Mouse (Mus musculus) hindbrain, embryonic 12.5 days (tissue): ENCODE data around the gene Ntng2. TPM values are rescaled to one million over a fixed set of nuclear protein-coding genes. Genes with fewer than 3 reads are reported as not detected.

Source experiments
- ATAC-seq: fragments of 200-750 bp; cut with Nextera tagmentation; 2 replicates; pipeline ENCODE4 v1.8.0; 2017; ENCODE audit warnings: moderate TSS enrichment; ENCODE audit not compliant: low FRiP score
- H3K27ac ChIP-seq: fragments of 300-500 bp; sonication (generic); 2 replicates; pipeline ENCODE4 v1.5.1; 2016; ENCODE audit warnings: mild to moderate bottlenecking
- H3K27me3 ChIP-seq: fragments of 300-500 bp; sonication (generic); 2 replicates; pipeline ENCODE4 v1.6.1; 2016; ENCODE audit warnings: mild to moderate bottlenecking
- H3K36me3 ChIP-seq: fragments of 300-500 bp; sonication (generic); 2 replicates; pipeline ENCODE4 v1.6.1; 2016; ENCODE audit warnings: mild to moderate bottlenecking
- H3K4me1 ChIP-seq: fragments of 300-500 bp; sonication (generic); 2 replicates; pipeline ENCODE4 v1.6.1; 2016
- H3K4me2 ChIP-seq: fragments of 300-500 bp; sonication (generic); replicated peaks from 2 replicates; pipeline ENCODE4 v1.6.1; 2016; ENCODE audit warnings: mild to moderate bottlenecking
- H3K4me3 ChIP-seq: fragments of 300-500 bp; sonication (generic); 2 replicates; pipeline ENCODE4 v1.5.1; 2016; ENCODE audit warnings: mild to moderate bottlenecking
- H3K9ac ChIP-seq: fragments of 300-500 bp; sonication (generic); 2 replicates; pipeline ENCODE4 v1.6.1; 2016; ENCODE audit warnings: mild to moderate bottlenecking, moderate library complexity
- H3K9me3 ChIP-seq: fragments of 300-500 bp; sonication (generic); replicated peaks from 2 replicates; pipeline ENCODE4 v1.6.1; 2016; ENCODE audit warnings: mild to moderate bottlenecking
- WGBS: fragments of 180-500 bp; shearing (Covaris S2); methylation state at CpG from one replicate; pipeline ENCODE4 v1.1.7; 2016; 5-methylcytosine and 5-hydroxymethylcytosine counted together
- polyA plus RNA-seq: library from polyadenylated mRNA; unstranded; fragments of >200 nt; fragmentation: Nextera tagmentation; extraction: Ambion mirVana; gene quantifications from 2 replicates; pipeline ENCODE4 v1.2.1, GENCODE M21; 2016

Gene Ntng2
- 2.6 and 3.1 TPM in 2 replicates for polyA plus RNA-seq

DNA sequence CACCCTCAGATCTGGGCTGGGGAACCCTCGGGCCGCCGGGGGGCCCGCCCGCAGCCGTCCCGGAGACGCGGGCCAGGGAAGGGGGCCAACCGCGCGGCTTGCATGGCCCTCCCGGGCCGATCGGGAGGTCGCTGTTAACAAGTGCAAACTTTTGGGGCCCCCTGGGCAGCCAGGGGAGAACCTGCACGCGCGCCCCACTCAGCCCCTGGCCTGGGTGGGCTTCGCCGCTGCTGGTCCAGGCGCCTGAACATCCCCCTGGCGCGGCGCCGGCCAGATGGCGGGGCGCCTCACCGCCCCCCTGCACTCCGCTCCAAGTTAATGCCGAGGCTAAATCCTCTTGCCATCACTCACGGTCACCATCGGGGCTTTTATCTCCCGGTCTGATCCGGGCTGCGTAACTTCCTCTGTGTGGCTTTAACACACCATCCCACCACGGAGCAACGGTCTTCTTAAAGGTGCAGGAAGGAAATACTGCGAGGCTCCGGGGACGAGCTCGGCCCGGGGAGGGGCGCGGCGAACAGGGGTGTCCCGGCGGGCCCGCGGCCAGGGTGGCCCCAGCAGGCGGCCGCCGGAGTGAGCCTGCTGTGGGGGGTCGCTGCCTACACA, at the start of gene Ntng2:
Gene Ntng2 (minus strand): TSS at position 407 of the 606 bp plus-strand sequence.
- Histone ChIP-seq H3K9me3 (no peaks in the 10 kb centered on the region), H3K4me1 (peaks cover 63% of the 10 kb centered on the region), H3K4me3 (peak within 1 kb of the TSS; percentile 61), H3K27ac (peak within 1 kb of the TSS; percentile 62), H3K27me3 (peaks cover 51% of the 10 kb centered on the region), H3K4me2 (peak within 1 kb of the TSS; percentile 99), H3K36me3 (no peaks in the 10 kb centered on the region), H3K9ac (peak within 1 kb of the TSS; percentile 72)
- WGBS = 1% methylated on average over 48 of the region's 54 CpGs
- peak; percentile 46 for ATAC-seq

- no peak for ATAC-seq
- no peak overlapping the region for H3K9ac ChIP-seq
- no peaks in the 10 kb centered on the region for H3K36me3 ChIP-seq
- no peak overlapping the region for H3K4me3 ChIP-seq
- H3K9me3 ChIP-seq = peaks cover 10% of the 10 kb centered on the region
- H3K4me2 ChIP-seq = no peak overlapping the region
- no peak overlapping the region for H3K27ac ChIP-seq
- no peaks in the 10 kb centered on the region for H3K4me1 ChIP-seq
- H3K27me3 ChIP-seq = no peaks in the 10 kb centered on the region
- WGBS = 69% methylated on average over 3 of the region's 3 CpGs
Observed at GRCm38 (mm10) chr2:29295557-29295956, 42.8 kb upstream of the Ntng2 start.

DNA sequence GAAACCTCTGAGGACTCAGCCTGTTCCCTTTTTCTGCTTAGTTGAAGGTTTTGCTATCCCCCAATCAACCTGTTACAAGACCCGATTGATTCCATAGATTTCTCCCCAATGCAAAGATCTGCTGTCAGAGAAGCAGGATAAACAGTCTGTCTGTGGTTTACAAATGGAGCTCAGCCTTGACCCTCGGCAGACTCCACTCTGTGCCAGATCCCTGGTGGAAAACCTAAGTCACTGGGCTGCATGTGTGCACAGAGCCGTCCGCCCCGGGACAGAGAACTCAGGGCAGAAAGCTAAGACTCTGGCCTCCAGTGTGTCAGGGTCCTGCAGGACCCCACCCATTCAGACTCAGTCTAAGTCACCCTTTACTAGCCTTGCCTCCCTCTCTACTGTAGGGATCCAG, 34.8 kb upstream of the Ntng2 start:
- no peak for ATAC-seq
- Histone ChIP-seq H3K9me3 (no peaks in the 10 kb centered on the region), H3K4me1 (no peaks in the 10 kb centered on the region), H3K4me3 (no peak overlapping the region), H3K36me3 (no peaks in the 10 kb centered on the region), H3K9ac (no peak overlapping the region), H3K27me3 (no peaks in the 10 kb centered on the region), H3K4me2 (no peak overlapping the region), H3K27ac (no peak overlapping the region)
- WGBS = 81% methylated on average over 5 of the region's 5 CpGs

GRCm38 (mm10) chr2:29277703-29278121, 24.9 kb upstream of the Ntng2 start:
- 82% methylated on average over 5 of the region's 5 CpGs for WGBS
- no peak for ATAC-seq
- H3K4me1 ChIP-seq = peaks cover 4% of the 10 kb centered on the region

GRCm38 (mm10) chr2:29271803-29272518, 19.2 kb upstream of the Ntng2 start:
- peak; percentile 74 for ATAC-seq
- H3K27ac ChIP-seq = peak overlapping the region; percentile 60; the same call in 1 of the 2 replicates
- H3K36me3 ChIP-seq = no peaks in the 10 kb centered on the region
- H3K4me2 ChIP-seq = no peak overlapping the region
- no peak overlapping the region for H3K9ac ChIP-seq
- no peak overlapping the region for H3K4me3 ChIP-seq
- peaks cover 22% of the 10 kb centered on the region for H3K4me1 ChIP-seq
- WGBS = 43% methylated on average over 7 of the region's 7 CpGs
- H3K9me3 ChIP-seq = no peaks in the 10 kb centered on the region
- H3K27me3 ChIP-seq = no peaks in the 10 kb centered on the region

More at GRCm38 (mm10) chr2:29277703-29278121, 24.9 kb upstream of the Ntng2 start:
- Histone ChIP-seq H3K27me3 (no peaks in the 10 kb centered on the region), H3K27ac (no peak overlapping the region), H3K36me3 (no peaks in the 10 kb centered on the region), H3K9ac (no peak overlapping the region), H3K4me2 (no peak overlapping the region), H3K9me3 (no peaks in the 10 kb centered on the region), H3K4me3 (no peak overlapping the region)

GRCm38 (mm10) chr2:29271098-29271497, 18.3 kb upstream of the Ntng2 start:
- H3K9ac ChIP-seq = no peak overlapping the region

GRCm38 (mm10) chr2:29266810-29267209, 14.0 kb upstream of the Ntng2 start:
- Histone ChIP-seq H3K4me3 (no peak overlapping the region), H3K9me3 (no peaks in the 10 kb centered on the region), H3K27ac (peak overlapping the region; percentile 52), H3K4me2 (no peak overlapping the region), H3K4me1 (peaks cover 19% of the 10 kb centered on the region), H3K9ac (no peak overlapping the region), H3K27me3 (no peaks in the 10 kb centered on the region), H3K36me3 (no peaks in the 10 kb centered on the region)
- ATAC-seq = 0 out of 2 replicates have a peak, but pooled peaks have one; percentile 43
- 43% methylated on average over 4 of the region's 4 CpGs for WGBS

More at GRCm38 (mm10) chr2:29271098-29271497, 18.3 kb upstream of the Ntng2 start:
- no peak overlapping the region for H3K4me3 ChIP-seq
- ATAC-seq = no peak
- peaks cover 28% of the 10 kb centered on the region for H3K4me1 ChIP-seq
- H3K9me3 ChIP-seq = no peaks in the 10 kb centered on the region
- no peak overlapping the region for H3K4me2 ChIP-seq
- no peaks in the 10 kb centered on the region for H3K36me3 ChIP-seq
- H3K27ac ChIP-seq = no peak overlapping the region
- WGBS = 71% methylated on average over 7 of the region's 7 CpGs
- no peaks in the 10 kb centered on the region for H3K27me3 ChIP-seq

GRCm38 (mm10) chr2:29262436-29262915, 9.7 kb upstream of the Ntng2 start:
- no peak overlapping the region for H3K4me2 ChIP-seq
- H3K36me3 ChIP-seq = no peaks in the 10 kb centered on the region
- ATAC-seq = no peak
- H3K4me1 ChIP-seq = peaks cover 13% of the 10 kb centered on the region; the same call in 1 of the 2 replicates
- no peak overlapping the region for H3K27ac ChIP-seq
- no peak overlapping the region for H3K9ac ChIP-seq
- H3K27me3 ChIP-seq = 0 out of 2 replicates have a peak, but pooled peaks cover 4% of the 10 kb centered on the region
- no peak overlapping the region for H3K4me3 ChIP-seq
- H3K9me3 ChIP-seq = no peaks in the 10 kb centered on the region
- WGBS = 54% methylated on average over 6 of the region's 6 CpGs

DNA sequence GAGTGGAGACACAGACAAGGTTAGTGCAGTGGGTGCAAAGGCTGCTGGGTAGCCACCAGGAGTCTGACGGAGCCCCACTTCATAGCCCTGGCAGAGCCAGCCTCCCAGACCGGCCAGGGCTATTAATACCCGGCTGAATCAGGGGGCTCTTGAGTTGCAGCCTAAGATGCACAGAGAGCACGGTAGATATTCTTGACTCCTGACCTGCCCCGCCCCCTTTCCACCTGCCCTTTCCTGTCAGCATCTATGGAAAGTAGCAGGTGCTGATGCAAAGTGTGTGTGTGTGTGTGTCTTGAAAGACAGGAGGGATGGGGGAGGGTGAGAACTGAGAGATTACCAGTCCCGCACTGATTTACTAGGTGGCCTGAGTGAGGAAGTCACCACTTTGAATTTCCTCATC, 8.3 kb upstream of the Ntng2 start:
- 0 out of 2 replicates have a peak, but pooled peaks cover 4% of the 10 kb centered on the region for H3K27me3 ChIP-seq
- peaks cover 7% of the 10 kb centered on the region; the same call in 1 of the 2 replicates for H3K4me1 ChIP-seq
- 74% methylated on average over 6 of the region's 6 CpGs for WGBS
- ATAC-seq = no peak
- H3K36me3 ChIP-seq = no peaks in the 10 kb centered on the region
- H3K27ac ChIP-seq = no peak overlapping the region
- H3K9ac ChIP-seq = no peak overlapping the region
- H3K4me2 ChIP-seq = no peak overlapping the region
- H3K4me3 ChIP-seq = no peak overlapping the region
- no peaks in the 10 kb centered on the region for H3K9me3 ChIP-seq

GRCm38 (mm10) chr2:29253205-29253865, 530 bp upstream of the Ntng2 start:
- Histone ChIP-seq H3K4me1 (peaks cover 63% of the 10 kb centered on the region), H3K36me3 (no peaks in the 10 kb centered on the region), H3K4me2 (peak overlapping the region; percentile 99), H3K4me3 (peak overlapping the region; percentile 61), H3K9me3 (no peaks in the 10 kb centered on the region), H3K9ac (peak overlapping the region; percentile 72), H3K27ac (peak overlapping the region; percentile 50), H3K27me3 (peaks cover 45% of the 10 kb centered on the region)
- ATAC-seq = peak; percentile 59
- WGBS = 1% methylated on average over 22 of the region's 22 CpGs

- Histone ChIP-seq H3K36me3 (no peaks in the 10 kb centered on the region), H3K9ac (peak overlapping the region; percentile 72), H3K27me3 (peaks cover 57% of the 10 kb centered on the region), H3K4me1 (peaks cover 63% of the 10 kb centered on the region), H3K9me3 (no peaks in the 10 kb centered on the region), H3K27ac (0 out of 2 replicates have a peak overlapping the region, but pooled peaks have one; percentile 62), H3K4me2 (peak overlapping the region; percentile 99), H3K4me3 (peak overlapping the region; percentile 61)
- ATAC-seq = 0 out of 2 replicates have a peak, but pooled peaks have one; percentile 6
- under 1% methylated on average over 49 of the region's 49 CpGs for WGBS
Observed at GRCm38 (mm10) chr2:29252059-29252598, 676 bp downstream of the Ntng2 start.
